Mouse (Mus musculus): ENCODE measurements around the gene Eif1. TPM values are rescaled to one million over a fixed set of nuclear protein-coding genes. Genes with fewer than 3 reads are reported as not detected.
A peak's percentile ranks its signal among the peaks of the same experiment; 100 is the strongest.
"Not testable (repeated sequence)": the region's sequence is repeated elsewhere in the genome, so short reads cannot be mapped to it uniquely, and the experiment has no call there.

The Eif1 gene
- polyA plus RNA-seq (2015; fragmentation: Nextera tagmentation; extraction: Ambion mirVana): 2,060 and 2,248 TPM in 2 replicates

DNA sequence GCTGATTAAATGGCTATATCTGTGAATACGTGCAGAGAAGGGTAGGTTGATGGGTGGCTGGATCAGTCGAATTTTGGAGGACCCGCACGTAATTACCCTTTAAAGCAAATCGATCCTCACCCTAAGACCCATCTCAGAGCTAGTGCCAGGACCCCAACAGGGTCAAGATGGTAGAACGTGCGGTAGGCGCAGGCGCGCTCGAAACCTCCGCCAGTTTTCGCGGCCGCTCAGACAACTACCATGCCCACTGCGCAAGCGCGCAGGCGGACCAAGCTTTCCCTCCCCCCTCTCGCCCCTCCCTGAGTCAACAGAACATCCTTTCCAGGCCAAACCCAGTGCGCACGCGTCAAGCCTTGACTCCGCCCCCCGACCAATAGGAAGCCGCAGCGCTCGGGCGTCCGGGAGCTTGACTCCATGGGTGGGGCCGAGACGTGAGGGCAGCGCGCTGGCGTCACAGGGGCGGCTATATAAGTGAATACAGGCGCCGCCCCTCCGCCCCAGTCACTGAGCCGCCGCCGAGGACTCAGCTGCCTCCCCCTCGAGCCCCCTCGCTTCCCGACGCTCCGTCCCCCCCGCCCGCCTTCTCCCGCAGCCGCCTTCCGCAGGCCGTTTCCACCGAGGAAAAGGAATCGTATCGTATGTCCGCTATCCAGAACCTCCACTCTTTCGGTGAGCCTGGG is at the start of gene Eif1:
TSS of gene Eif1 (plus strand) at position 394 of the 680 bp plus-strand sequence.
- peak; percentile 100 for DNase-seq (ENCODE audit: low spot score)

DNA sequence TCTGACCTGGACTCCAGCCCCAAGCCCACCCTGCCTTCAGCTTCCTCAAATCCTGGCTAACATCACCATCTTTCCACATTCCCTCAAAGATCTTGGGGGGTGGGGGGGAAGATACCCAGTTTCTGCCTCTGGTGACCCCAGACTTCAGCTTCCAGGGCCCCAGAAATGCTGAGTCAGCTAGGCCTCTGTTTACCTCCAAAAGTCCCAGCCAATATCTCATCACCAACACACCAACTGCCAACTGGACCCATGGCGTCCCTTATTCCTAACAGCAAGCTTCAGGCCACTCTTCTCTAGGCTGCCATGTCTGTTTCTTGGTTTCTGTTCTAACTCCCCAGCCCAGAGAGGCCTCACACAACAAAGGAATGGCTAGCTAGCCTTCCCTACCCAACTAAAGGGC is 47.8 kb upstream of the Eif1 start:
- no peak for DNase-seq (ENCODE audit: low spot score)

DNA sequence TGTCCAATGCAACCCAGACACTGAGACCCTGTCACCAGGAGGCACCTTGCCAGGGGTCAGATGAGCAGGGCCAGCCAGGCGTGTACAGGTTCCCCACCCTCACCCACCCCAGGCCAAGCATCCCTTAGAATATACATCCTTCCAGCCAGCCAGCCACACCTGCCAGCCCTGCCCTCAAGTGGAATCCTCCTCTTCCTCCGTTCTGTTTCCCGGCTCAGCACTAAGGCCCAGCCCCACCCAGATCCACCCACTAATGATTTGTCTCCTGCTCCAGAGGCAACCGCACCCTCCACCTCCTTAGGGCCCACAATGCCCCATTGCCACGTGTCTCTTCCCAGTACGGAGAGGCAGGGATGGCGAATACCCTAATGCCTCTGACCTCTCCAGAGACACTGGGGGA is 45.0 kb upstream of the Eif1 start:
- no peak for DNase-seq (ENCODE audit: low spot score)

DNA sequence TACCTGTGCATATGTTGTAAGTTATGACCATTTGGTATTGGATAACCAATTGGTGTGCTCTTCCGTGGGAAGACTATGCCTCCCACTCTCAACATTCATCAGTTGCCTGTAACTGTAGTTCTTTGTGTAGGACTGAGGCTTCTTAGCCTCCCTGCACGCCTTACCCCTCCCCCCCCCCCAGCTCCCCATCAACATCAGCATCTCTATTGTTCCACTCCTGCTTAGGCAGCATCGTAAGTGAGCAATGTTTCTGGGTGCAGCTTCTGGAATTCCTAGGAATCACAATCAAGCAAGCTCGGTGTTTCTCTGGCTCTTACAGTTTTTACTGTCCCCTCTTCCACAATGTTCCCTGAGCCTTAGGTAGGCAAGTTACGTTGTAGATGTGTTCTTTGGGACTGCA is 44.2 kb upstream of the Eif1 start:
- no peak for DNase-seq (ENCODE audit: low spot score)

DNA sequence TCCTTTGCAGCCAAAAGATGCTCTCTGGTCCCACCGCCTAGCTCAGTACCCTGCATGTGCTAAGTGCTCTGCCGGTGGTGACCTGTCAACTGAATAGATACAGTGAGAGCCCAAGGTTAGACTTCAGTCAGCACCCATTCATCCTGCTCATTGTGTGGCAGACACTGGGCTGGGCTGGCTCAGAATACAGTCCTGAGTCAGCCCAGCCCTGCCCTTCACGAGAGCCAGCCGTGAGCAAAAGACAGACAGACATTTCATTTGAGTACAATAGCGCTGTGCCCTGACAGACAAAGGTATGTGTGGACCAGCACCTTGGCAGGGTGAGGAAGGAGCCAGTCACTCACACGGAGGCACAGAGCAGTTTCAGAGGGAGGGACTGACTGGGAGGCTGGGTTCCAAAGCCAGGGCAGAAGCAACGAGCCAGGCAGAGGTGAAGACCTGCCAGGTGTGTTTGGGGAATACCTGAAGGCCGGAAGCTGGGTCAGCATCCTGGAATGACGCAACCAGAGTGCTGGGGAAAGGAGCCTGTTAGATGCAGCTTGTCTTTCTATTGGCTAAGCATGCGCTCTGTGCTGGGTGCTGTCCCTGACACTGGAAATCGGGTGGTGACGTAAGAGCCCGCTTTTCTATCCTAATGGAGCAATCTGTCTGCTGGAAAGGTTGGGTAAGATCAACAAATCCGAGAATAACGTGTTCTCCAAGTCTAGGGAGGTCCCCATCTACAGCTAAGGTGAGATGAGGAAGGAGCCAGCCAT is 41.8 kb upstream of the Eif1 start:
- no peak for DNase-seq (ENCODE audit: low spot score)

DNA sequence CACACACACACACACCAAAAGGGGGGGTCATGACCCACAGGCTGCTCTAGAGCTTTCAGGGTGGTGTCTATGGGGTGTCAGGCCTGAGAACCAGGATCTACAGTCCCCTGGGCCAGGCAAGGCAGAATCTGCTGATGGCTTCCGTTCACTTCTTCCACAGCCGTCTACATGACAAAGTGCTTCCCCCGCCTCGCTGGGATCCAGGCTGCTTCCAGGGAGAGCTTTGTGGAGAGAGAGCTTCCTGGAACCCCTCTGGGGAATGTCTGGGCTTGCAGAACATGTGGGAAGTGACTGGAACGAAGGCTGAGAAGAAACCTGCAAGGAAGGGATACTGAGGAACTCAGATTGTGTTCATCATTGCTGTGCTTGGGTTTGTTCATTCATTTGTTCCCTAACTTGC is 40.9 kb upstream of the Eif1 start:
- no peak for DNase-seq (ENCODE audit: low spot score)

DNA sequence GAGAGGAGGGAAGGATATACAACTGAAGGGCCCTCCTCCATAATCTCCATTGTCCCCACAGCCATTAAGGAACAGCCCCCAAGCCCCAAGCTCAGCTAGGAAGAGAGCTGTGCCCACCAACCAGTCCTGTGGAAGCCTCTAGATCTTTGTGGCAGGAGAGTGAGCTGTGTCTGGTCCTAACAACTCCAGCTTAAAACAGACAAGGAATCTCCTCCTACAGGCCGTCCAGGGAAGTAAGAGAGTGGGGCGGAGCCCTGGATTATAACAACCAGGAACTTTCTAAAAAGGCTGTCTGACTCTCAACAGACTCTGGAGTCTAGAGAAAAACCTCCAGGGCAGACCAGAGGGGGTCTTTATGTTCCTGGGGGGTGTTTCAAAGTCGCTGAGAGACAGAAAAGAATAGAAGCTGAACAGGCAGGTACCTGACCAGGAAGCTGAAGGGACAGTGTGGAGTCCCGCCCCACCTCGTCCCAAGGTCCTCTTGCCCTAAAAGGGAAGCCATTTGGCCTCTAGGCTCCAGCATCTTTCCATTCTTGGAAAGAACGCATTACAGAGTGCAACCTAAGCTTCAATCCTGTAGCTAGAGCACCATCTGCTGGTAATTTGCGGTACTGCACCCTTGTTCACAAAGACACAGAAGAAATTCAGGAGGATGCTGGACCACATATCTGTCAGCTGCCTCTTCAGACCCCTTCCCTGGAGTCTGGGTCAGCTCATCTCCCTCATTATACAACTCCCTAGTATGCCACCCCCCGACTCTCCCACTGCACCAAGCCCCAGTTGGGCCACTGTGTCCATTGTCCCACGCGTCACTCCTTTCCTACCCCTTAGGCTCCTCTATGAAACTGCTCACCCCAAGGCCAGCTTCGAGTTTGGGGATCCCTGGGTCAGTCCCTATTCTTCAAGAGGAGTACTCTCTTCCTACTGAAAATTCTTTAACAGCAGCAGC is 37.8 kb upstream of the Eif1 start:
- DNase-seq (ENCODE audit: low spot score): peak; percentile 82

DNA sequence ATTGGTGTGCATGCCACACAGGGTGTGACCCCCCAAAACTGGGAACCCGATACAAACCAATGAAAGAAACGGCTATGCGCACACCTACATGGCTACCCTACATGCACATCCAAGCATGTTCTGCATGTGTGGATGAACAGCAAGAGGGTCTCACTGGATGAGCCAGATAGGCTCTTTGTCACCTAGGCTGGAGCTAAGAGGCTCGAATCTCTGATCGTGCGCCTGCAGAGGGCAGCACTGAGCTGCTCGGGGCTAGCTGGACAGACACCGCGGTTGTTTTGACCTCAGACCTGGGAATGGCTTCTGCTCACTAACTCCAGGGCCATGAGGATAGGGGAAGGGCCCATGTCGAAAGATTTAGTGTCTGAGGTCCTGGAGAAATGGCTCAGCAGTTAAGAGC is 37.1 kb upstream of the Eif1 start:
- DNase-seq (ENCODE audit: low spot score): peak; percentile 74

DNA sequence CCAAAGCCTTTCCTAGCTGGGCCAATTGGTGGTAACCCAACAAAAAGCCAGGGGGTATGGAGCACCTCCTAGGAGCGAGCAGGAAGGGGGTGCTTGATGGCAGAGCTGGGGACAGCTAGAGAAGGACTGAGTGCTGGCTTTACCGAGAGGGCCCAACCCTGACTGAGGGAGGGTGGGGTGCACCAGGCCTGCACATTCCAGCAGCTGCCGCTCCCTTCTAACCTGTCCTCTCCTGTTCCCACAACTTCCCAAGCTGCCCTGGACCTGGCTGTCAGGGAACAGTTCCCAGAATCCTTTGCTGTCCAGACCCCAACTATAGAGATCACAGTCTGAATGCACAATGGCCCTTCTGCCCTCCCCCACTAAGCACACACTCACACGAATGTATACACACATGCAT is 34.7 kb upstream of the Eif1 start:
- no peak for DNase-seq (ENCODE audit: low spot score)

DNA sequence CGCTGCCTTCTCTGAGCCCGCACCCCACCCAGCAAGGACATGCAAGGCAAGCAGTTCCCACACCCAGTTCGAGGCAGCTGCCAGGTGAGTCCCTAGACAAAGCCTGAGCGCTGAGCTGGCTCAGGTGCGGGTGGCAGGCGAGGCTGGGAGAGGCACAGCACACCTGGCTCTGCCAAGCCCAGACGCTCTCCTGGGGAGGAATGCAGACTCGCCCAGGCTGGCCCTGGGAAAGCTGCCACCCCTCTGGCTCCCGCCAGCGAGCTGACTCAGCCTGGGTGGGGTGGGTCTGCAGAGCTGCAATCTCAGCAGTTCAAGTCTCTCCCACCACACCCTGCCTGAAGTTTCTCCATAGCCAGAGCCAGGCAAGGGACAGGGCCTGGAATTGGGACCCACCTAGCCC is 32.7 kb upstream of the Eif1 start:
- DNase-seq (ENCODE audit: low spot score): no peak

DNA sequence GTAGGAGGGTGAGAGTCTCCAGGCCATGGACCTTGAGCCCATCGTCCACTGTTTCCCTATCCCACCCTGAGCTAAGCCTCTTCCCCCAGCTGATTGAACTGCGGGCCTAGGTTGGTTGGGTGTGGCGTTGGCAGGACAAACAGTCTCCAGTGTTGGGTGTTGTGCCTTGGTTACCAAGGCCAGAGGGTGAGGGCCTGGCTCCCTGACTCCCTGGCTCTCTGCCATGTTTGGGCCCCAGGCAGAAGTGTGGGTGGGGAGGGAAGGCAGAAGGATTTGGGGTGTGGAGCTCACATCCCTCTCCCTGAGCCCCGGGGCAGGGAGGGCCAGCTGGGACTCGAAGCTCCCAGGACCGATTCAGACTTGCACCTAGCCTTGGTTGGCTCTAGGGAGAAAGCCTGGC is 30.7 kb upstream of the Eif1 start:
- no peak for DNase-seq (ENCODE audit: low spot score)

DNA sequence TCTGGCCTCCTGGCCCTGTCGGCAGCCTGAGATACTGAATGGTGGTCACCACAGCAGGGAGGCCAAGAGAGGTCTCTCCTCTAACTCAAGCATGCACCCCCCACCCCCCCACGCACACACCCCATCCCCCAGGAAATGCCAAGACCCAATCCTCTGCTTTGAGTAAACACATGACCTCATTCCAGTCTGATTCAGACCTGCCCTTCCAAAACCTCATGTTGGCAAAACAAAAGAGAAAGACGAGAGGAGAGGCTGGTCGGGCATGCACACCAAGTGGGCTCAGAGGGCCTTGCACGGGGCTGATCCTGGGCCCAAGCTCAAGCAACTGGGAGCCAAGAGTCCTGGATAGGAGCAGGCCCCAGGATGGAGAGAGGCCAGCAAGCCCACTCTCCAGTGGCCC is 29.4 kb upstream of the Eif1 start:
- DNase-seq (ENCODE audit: low spot score): no peak

DNA sequence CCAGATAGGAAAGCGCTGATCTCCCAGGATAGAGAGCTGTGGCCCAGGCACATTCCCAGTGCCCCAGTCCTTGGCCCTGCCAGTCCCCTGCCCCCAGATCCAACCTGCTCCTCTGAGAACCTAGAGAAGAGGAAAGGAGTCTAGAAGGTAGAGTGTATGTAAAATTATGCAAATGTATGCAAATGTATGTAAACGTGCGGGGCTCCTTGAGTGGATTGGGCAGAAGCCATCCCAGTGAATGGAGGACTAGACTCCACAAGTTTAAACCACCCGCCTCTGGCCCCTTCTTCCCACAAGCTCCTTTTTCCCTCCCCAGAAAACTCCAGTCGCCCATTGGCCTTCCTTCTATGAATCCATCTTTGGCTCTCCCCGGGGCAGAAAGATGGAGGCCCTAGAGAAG is 26.8 kb upstream of the Eif1 start:
- DNase-seq (ENCODE audit: low spot score): no peak

DNA sequence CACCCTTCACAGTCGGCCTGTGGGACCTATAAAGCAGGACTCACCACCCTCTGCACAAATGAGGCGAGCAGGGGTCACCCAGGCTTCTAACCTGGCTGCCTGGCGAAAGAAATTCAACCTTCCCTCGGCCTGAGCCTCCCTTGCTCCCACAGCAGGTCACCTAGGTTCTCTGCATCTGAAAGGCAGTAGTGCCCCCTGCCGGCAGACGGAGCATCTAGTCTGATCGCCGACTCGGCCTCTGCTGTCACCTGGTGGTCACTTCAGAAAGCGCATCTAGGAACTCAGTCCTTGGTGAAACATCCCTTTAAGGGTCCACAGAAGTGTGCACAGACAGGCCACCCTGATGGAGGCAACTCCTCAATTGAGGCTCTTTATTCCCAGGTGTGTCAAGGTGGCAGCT is 24.4 kb upstream of the Eif1 start:
- DNase-seq (ENCODE audit: low spot score): peak; percentile 88

DNA sequence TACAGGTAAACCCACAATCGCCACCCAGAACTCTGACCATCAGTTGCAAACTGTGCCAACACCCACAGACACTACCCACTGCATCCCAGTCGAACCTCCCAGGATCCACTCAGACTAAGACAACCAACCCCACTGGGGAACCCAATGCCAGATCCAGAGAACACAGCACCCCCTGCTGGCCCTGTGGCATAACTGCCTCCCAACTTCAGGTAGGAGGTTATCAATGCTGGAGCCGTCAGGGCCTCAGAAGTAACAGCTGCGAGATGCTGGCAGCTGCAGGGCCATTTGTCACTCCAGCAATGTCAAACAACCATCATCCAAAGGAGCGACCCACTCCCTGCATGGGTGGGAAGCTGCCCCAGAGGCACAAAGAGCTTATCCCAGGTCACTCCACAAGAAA is 21.9 kb upstream of the Eif1 start:
- DNase-seq (ENCODE audit: low spot score): peak; percentile 48

DNA sequence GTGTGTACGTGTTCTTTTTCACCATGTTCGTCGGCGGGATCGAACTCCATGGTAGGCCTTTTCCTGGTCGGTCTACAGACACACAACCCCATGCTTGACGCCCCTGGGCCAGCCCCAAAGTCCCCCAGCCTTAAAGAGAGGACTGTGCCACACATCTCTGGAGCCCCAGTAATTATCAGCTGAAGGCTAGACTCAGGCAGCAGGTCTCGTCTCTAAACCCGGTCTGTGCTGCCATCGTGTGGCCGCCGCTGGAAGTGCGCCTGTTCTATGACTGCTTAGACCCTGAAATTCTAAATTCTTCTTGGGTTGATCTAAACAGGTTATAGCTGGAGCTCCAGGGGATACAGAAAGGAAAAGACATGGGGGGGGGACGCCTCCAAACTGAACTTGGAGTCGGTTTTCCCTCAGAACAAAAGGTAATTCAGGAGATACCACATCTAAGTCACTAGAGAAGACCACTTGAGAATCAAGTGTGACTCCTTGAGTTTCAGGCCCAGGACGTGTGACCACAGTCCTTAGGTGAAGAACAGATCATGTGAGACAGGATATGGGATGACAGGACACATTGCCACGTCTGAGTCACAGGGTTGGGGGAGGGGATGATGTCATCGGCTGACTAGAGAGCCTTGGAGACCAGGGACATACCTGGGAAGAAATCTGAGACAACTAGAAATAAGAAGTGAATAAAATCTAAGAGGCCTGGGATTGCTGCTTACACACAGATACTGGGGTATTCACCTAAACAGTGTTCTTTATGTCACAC is 21.2 kb upstream of the Eif1 start:
- peak; percentile 73 for DNase-seq (ENCODE audit: low spot score)

DNA sequence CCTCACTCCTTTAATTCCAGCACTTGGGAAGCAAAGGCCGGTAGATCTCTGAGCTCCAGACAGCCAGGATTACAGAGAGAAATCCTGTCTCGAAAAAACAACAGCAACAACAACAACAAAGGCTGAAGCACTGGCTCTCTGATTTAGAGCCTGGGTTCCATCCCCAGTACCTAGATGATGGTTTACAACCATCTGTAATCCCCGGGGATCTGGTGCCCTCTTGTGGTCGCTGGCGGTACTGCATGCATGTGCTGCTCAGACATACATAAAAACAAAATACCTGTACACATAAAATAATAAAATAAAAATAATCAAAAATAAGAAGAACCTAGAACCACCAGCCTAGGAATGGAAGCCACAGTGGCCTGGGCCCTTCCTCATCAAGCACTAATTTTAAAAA is 19.4 kb upstream of the Eif1 start:
- peak; percentile 61 for DNase-seq (ENCODE audit: low spot score)

DNA sequence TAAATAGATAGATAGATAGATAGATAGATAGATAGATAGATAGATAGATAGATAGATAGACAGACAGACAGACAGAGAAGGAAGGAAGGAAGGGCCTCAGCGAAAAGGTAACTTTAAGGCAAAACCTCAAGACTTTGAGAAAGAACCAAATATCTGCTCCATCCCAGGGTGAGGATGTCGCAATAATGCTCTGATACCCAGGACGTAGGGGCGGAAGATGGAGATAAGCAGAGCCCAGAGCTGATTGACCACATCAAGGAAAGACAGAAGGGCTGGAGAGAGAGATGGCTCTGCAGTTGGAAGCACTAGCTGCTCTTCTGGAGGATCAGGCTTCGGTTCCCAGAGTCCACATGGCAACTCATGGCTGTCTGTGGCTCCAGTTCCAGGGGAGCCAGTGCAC is 18.4 kb upstream of the Eif1 start:
- no peak for DNase-seq (ENCODE audit: low spot score)

DNA sequence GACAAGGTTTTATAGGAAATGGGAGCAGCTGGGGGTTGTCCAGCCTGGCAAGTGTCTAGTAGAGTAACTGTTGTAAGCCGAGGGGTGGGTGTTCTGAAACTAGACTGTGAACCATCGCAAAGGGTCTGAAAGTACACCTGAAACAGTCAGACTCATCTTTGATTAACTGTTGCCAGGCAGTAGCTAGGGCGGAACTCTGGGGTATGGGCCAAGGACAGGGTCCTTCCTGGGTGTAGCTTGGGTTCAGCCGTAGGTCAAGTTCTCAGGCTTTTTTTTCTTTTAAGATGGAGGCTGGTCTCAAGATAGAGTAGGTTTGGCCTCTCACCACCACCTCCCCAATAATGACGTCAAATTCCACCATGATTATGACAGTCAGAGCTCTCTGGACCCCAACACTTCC is 11.8 kb upstream of the Eif1 start:
- DNase-seq (ENCODE audit: low spot score): no peak

DNA sequence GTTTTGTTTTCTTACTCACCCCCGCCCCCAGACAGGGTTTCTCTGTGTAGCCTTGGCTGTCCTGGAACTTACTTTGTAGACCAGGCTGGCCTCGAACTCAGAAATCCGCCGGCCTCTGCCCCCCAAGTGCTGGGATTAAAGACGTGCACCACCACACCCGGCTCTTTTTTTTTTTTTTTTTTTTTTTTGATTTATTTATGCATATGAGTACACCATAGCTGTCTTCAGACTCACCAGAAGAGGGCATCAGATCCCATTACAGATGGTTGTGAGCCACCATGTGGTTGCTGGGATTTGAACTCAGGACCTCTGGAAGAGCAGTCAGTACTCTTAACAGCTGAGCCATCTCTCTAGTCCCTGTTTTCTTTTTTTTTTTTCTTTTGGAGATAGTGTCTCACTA is 11.0 kb upstream of the Eif1 start:
- DNase-seq (ENCODE audit: low spot score): not testable (repeated sequence)

DNA sequence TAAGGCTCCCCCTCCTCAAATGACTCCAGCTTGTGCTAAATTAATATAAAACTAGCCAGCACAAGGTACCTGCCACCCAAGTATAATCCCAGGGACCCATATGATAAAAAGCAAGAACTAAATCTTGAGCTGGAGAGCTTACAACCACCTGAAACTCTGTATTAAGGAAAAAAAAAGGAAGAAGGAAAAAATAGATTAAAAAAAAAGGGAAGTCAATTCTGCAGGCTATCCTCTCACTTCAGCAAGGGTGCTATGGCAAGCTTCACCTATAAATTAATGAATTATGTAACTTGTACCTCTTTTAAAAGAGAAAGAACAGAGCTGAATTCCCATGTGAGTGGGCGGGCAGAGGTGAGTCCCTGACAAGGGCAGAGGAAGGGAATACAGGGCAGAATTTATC is 8.0 kb upstream of the Eif1 start:
- DNase-seq (ENCODE audit: low spot score): no peak
